Mouse (Mus musculus) lung, embryonic 15.5 days (tissue): ENCODE measurements at regions not wholly inside any gene's neighbourhood (a gene's known extent, or its start where the extent isn't known, plus 50 kb on each side); places are given as distances from the start of the nearest gene placed in this dataset.

Source experiments
- ATAC-seq: fragments of 200-750 bp; cut with Nextera tagmentation; 2 replicates; pipeline ENCODE4 v1.8.0; 2017; ENCODE audit warnings: moderate number of reproducible peaks, borderline replicate concordance; ENCODE audit not compliant: low FRiP score, low TSS enrichment; ENCODE audit errors: extremely low read depth
- H3K27ac ChIP-seq: fragments of 300-500 bp; sonication (generic); 2 replicates; pipeline ENCODE4 v1.5.1; 2015; ENCODE audit warnings: moderate library complexity, mild to moderate bottlenecking, inconsistent platforms
- H3K27me3 ChIP-seq: fragments of 300-500 bp; sonication (generic); 2 replicates; pipeline ENCODE4 v1.6.1; 2015; ENCODE audit warnings: inconsistent platforms
- H3K36me3 ChIP-seq: fragments of 300-500 bp; sonication (generic); 2 replicates; pipeline ENCODE4 v1.6.1; 2015; ENCODE audit warnings: inconsistent platforms
- H3K4me1 ChIP-seq: fragments of 300-500 bp; sonication (generic); 2 replicates; pipeline ENCODE4 v1.6.1; 2015; ENCODE audit warnings: inconsistent platforms
- H3K4me2 ChIP-seq: fragments of 300-500 bp; sonication (generic); 2 replicates; pipeline ENCODE4 v1.6.1; 2015; ENCODE audit warnings: inconsistent platforms, mild to moderate bottlenecking, moderate library complexity
- H3K4me3 ChIP-seq: fragments of 300-500 bp; sonication (generic); 2 replicates; pipeline ENCODE4 v1.5.1; 2015; ENCODE audit warnings: mild to moderate bottlenecking, inconsistent platforms
- H3K9ac ChIP-seq: fragments of 300-500 bp; sonication (generic); 2 replicates; pipeline ENCODE4 v1.6.1; 2015; ENCODE audit warnings: inconsistent platforms
- H3K9me3 ChIP-seq: fragments of 300-500 bp; sonication (generic); 2 replicates; pipeline ENCODE4 v1.6.1; 2016; ENCODE audit warnings: inconsistent platforms
- WGBS: fragments of 180-500 bp; shearing (Covaris S2); methylation state at CpG from one replicate; pipeline ENCODE4 v1.1.7; 2015; 5-methylcytosine and 5-hydroxymethylcytosine counted together

GRCm38 (mm10) chr15:41154551-41155151 is 1020.5 kb downstream of the 9330182O14Rik start:
- Histone ChIP-seq H3K4me1 (peaks cover 11% of the 10 kb centered on the region), H3K27me3 (no peaks in the 10 kb centered on the region), H3K9me3 (no peaks in the 10 kb centered on the region), H3K36me3 (no peaks in the 10 kb centered on the region), H3K27ac (peak overlapping the region; percentile 47; the same call in 1 of the 2 replicates), H3K9ac (no peak overlapping the region), H3K4me2 (peak overlapping the region; percentile 49), H3K4me3 (peak overlapping the region; percentile 20)
- no peak for ATAC-seq
- WGBS, result 25% methylated on average over 7 of the region's 7 CpGs

GRCm38 (mm10) chr15:41155169-41155638 is 1021.0 kb downstream of the 9330182O14Rik start:
- Histone ChIP-seq H3K36me3 (no peaks in the 10 kb centered on the region), H3K9me3 (no peaks in the 10 kb centered on the region), H3K9ac (no peak overlapping the region), H3K27me3 (no peaks in the 10 kb centered on the region), H3K4me2 (peak overlapping the region; percentile 49), H3K4me1 (peaks cover 11% of the 10 kb centered on the region), H3K27ac (peak overlapping the region; percentile 47; the same call in 1 of the 2 replicates), H3K4me3 (peak overlapping the region; percentile 20)
- ATAC-seq, result peak; percentile 76; the same call in 1 of the 2 replicates
- WGBS, result 8% methylated on average over 16 of the region's 16 CpGs

GRCm38 (mm10) chr15:41157802-41158201 is 1023.6 kb downstream of the 9330182O14Rik start:
- no peaks in the 10 kb centered on the region for H3K9me3 ChIP-seq
- H3K4me3 ChIP-seq, result no peak overlapping the region
- H3K4me1 ChIP-seq, result peaks cover 18% of the 10 kb centered on the region
- H3K27me3 ChIP-seq, result no peaks in the 10 kb centered on the region
- no peaks in the 10 kb centered on the region for H3K36me3 ChIP-seq
- no peak overlapping the region for H3K4me2 ChIP-seq
- ATAC-seq, result no peak
- no peak overlapping the region for H3K9ac ChIP-seq
- no peak overlapping the region for H3K27ac ChIP-seq

GRCm38 (mm10) chr15:41162268-41162667 is 1028.1 kb downstream of the 9330182O14Rik start:
- H3K27me3 ChIP-seq, result no peaks in the 10 kb centered on the region
- no peak overlapping the region for H3K4me3 ChIP-seq
- ATAC-seq, result no peak
- no peak overlapping the region for H3K9ac ChIP-seq
- WGBS, result 32% methylated on average over 8 of the region's 8 CpGs
- no peaks in the 10 kb centered on the region for H3K36me3 ChIP-seq
- H3K9me3 ChIP-seq, result no peaks in the 10 kb centered on the region
- 0 out of 2 replicates have a peak overlapping the region, but pooled peaks have one; percentile 31 for H3K27ac ChIP-seq
- peak overlapping the region; percentile 34 for H3K4me2 ChIP-seq
- H3K4me1 ChIP-seq, result peaks cover 10% of the 10 kb centered on the region

- 4% methylated on average over 8 of the region's 8 CpGs for WGBS
- Histone ChIP-seq H3K27me3 (no peaks in the 10 kb centered on the region), H3K27ac (no peak overlapping the region), H3K9me3 (no peaks in the 10 kb centered on the region), H3K4me3 (no peak overlapping the region), H3K9ac (no peak overlapping the region), H3K36me3 (no peaks in the 10 kb centered on the region), H3K4me2 (peak overlapping the region; percentile 34), H3K4me1 (peaks cover 10% of the 10 kb centered on the region)
- ATAC-seq, result no peak
Observed at GRCm38 (mm10) chr15:41162793-41163192, 1028.6 kb downstream of the 9330182O14Rik start.

- peak overlapping the region; percentile 50 for H3K4me2 ChIP-seq
- peak overlapping the region; percentile 32 for H3K4me3 ChIP-seq
- H3K9ac ChIP-seq, result no peak overlapping the region
- no peaks in the 10 kb centered on the region for H3K9me3 ChIP-seq
- H3K27me3 ChIP-seq, result no peaks in the 10 kb centered on the region
- 15% methylated on average over 8 of the region's 8 CpGs for WGBS
- peak; percentile 49 for ATAC-seq
- peaks cover 10% of the 10 kb centered on the region for H3K4me1 ChIP-seq
- no peaks in the 10 kb centered on the region for H3K36me3 ChIP-seq
- H3K27ac ChIP-seq, result no peak overlapping the region
Observed at GRCm38 (mm10) chr15:41163643-41164358, 1029.6 kb downstream of the 9330182O14Rik start.

- Histone ChIP-seq H3K4me3 (no peak overlapping the region), H3K36me3 (no peaks in the 10 kb centered on the region), H3K9ac (no peak overlapping the region), H3K27me3 (no peaks in the 10 kb centered on the region), H3K9me3 (no peaks in the 10 kb centered on the region), H3K4me2 (no peak overlapping the region), H3K27ac (no peak overlapping the region), H3K4me1 (peaks cover 10% of the 10 kb centered on the region)
- ATAC-seq, result no peak
- 68% methylated on average over 3 of the region's 3 CpGs for WGBS
Observed at GRCm38 (mm10) chr15:41165534-41165933, 1031.4 kb downstream of the 9330182O14Rik start.

- no peaks in the 10 kb centered on the region for H3K4me1 ChIP-seq
- no peaks in the 10 kb centered on the region for H3K27me3 ChIP-seq
- H3K9ac ChIP-seq, result no peak overlapping the region
- H3K27ac ChIP-seq, result no peak overlapping the region
- H3K4me2 ChIP-seq, result no peak overlapping the region
- WGBS, result 85% methylated on average over 5 of the region's 5 CpGs
- H3K9me3 ChIP-seq, result no peaks in the 10 kb centered on the region
- H3K36me3 ChIP-seq, result no peaks in the 10 kb centered on the region
- ATAC-seq, result no peak
- H3K4me3 ChIP-seq, result no peak overlapping the region
Observed at GRCm38 (mm10) chr15:41190792-41191191, 1056.6 kb downstream of the 9330182O14Rik start.

- no peaks in the 10 kb centered on the region for H3K4me1 ChIP-seq
Observed at GRCm38 (mm10) chr15:41193240-41193639, 1059.1 kb downstream of the 9330182O14Rik start.

GRCm38 (mm10) chr15:41223801-41224200 is 1089.6 kb downstream of the 9330182O14Rik start:
- no peak for ATAC-seq
- H3K9ac ChIP-seq, result no peak overlapping the region

More at GRCm38 (mm10) chr15:41193240-41193639, 1059.1 kb downstream of the 9330182O14Rik start:
- no peaks in the 10 kb centered on the region for H3K27me3 ChIP-seq
- H3K4me2 ChIP-seq, result no peak overlapping the region
- H3K27ac ChIP-seq, result no peak overlapping the region
- no peaks in the 10 kb centered on the region for H3K36me3 ChIP-seq
- H3K9me3 ChIP-seq, result no peaks in the 10 kb centered on the region
- H3K9ac ChIP-seq, result no peak overlapping the region
- no peak for ATAC-seq
- H3K4me3 ChIP-seq, result no peak overlapping the region
- WGBS, result 26% methylated on average over 3 of the region's 3 CpGs

GRCm38 (mm10) chr15:41232406-41233060 is 1098.4 kb downstream of the 9330182O14Rik start:
- no peak overlapping the region for H3K9ac ChIP-seq
- no peak overlapping the region for H3K4me2 ChIP-seq
- no peak overlapping the region for H3K4me3 ChIP-seq
- no peaks in the 10 kb centered on the region for H3K4me1 ChIP-seq
- no peak for ATAC-seq
- H3K27ac ChIP-seq, result no peak overlapping the region
- WGBS, result 46% methylated on average over 2 of the region's 2 CpGs
- no peaks in the 10 kb centered on the region for H3K9me3 ChIP-seq
- H3K36me3 ChIP-seq, result no peaks in the 10 kb centered on the region
- H3K27me3 ChIP-seq, result no peaks in the 10 kb centered on the region

More at GRCm38 (mm10) chr15:41223801-41224200, 1089.6 kb downstream of the 9330182O14Rik start:
- 67% methylated on average over 1 of the region's 1 CpGs for WGBS
- Histone ChIP-seq H3K4me3 (no peak overlapping the region), H3K9me3 (no peaks in the 10 kb centered on the region), H3K27me3 (no peaks in the 10 kb centered on the region), H3K27ac (no peak overlapping the region), H3K4me1 (no peaks in the 10 kb centered on the region), H3K36me3 (no peaks in the 10 kb centered on the region), H3K4me2 (no peak overlapping the region)
